Mouse (Mus musculus): ENCODE results near the gene Ptprb.
A peak's percentile ranks its signal among the peaks of the same experiment; 100 is the strongest.

The Ptprb gene

DNA sequence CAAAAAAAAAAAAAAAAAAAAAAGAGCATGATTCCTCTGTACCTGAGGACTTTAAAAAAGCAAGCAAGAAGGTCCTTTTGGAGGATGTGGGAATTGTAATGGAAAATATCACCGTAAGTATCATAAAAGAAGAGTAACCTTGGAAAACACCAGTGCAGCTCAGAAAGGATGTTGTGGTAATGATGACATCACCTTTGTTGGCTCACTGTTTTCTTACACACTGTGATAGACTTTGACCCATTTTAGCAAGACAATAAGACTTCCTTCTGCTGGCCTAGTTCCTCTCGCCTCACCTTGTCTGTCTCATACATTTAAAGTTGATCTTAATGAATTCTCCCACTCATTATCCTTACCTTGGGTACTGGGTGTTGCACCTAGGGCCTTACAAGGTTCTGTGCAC, 147.2 kb downstream of the Ptprb start:
- peak; percentile 56 for DNase-seq (ENCODE audit: low read depth, low spot score)

DNA sequence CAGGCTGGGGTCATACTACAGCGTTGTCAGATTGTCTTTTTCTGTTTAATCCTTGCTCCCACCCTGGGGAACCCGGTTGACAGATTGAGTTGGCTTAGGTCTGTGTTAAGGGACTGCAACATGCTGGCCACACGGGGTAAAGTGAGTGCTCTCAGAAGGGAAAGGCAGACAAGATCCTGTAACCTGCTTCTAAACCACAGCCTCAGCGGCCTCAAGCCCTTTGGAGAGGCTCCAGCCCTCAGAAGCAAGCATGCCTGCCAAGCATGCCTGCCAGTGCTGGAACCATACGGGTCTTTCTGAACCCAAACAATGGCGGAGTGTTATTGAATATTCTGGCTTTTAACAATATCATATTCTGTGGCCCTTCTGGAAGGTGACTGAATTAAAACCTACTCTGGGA, 149.6 kb downstream of the Ptprb start:
- no peak for DNase-seq (ENCODE audit: low read depth, low spot score)

DNA sequence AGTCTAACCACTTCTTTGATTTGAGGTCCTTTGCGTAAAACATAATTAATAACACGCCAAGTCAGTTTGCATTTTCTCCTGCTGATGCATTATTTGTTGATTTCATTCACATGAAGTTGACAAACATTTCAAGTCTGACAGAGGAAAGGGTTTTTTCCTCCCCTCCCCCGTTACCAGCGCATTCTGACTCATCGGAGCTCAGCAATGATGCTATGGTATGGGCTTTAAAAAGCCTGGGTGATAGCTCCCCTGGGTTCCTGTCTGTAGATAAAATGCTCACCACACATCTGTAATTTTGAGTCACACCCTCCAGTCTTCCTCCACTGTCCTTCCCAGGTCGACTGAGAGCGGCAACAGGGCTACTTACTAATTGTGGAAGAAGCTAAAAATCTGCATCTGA, 150.9 kb downstream of the Ptprb start:
- DNase-seq (ENCODE audit: low read depth, low spot score), result no peak

DNA sequence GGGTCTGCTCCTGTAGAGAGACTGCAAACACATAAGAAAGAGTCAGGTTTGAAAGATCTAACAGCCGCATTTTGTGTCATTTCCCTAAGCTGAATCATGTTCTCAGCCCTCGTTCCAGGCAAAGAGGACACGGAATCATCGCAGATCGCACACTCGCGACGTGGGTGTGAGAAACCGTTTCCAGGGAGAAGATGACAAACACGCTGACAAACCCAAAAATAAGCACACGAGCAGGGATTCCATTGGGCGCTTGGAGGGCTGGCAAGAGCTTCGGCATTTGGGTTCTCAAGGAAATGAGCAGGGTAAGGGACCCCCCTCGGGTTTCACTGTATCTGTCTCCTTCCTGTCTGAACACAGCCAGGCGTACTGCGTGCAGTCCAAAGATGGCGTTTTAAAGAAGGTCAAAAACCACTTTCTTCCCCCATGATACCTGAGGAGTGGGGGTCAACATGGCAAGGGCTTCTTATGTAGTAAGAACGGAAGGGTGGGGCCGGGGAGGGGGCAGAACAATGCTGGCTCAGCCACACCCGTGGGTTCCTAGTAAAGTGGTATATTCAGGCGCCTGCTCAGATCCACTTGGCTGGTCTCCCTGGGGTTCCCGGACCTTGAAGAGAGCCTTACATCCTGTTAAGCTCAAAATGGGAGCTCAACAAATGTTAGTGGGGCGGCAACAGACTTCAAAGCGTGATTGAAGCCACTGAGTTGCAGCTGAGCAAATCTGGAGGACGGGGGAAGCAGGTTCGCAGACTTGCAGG, 152.9 kb downstream of the Ptprb start:
- DNase-seq (ENCODE audit: low read depth, low spot score), result peak; percentile 45

DNA sequence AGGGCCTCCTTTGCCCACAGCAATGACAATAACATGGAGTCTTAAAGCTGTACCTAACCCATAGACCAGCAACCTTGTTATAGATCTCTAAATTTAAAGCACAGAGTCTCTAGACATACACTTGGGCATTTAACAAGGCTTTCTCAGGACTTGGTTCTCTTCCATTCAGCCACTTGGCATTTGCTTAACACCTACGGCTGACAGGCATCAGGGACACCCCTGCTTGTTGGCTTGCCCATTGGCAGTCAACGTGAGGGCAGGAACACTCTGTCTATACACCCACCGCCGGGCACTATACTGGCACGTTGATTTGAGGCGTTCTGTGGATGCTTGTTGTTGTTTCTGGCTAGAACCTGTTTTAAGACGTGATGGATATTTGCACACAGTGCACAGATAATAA, 157.1 kb downstream of the Ptprb start:
- no peak for DNase-seq (ENCODE audit: low read depth, low spot score)

DNA sequence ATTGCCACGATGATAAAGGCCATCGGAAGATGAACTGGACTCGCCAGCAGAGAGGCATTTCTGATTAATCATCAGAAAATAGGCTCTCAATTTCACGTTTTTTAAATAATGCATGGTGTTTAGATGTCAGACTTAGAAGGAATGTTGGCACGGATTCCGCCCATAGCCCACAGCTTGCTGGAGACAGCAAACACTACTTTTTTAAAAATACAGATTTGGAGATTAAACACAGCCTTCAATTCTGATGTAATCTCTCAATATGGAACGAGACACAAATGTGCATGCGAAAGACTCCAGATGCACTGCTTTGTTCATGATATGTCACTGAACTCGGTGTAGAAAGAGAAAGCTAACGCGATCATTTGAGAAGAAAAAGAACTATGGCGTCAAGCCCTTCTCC, 160.1 kb downstream of the Ptprb start:
- no peak for DNase-seq (ENCODE audit: low read depth, low spot score)
